Mouse (Mus musculus): ENCODE data around the gene Pygl. TPM values are rescaled to one million over a fixed set of nuclear protein-coding genes. Genes with fewer than 3 reads are reported as not detected.
"Not testable (repeated sequence)": the region's sequence is repeated elsewhere in the genome, so short reads cannot be mapped to it uniquely, and the experiment has no call there.

The Pygl gene
- total RNA-seq, 2 experiments from 2014 or later: 2.9 to 4.4 TPM

GRCm38 (mm10) chr12:70184173-70184783, 47.0 kb downstream of the Pygl start:
- intact Hi-C loops (cut with DNase I): no loop called here
- DNase-seq (ENCODE audit: extremely low spot score in 1 of 2, low spot score in 2 of 2): no peak

GRCm38 (mm10) chr12:70183507-70183906, 47.8 kb downstream of the Pygl start:
- intact Hi-C loops (cut with DNase I); DNase-seq (ENCODE audit: extremely low spot score in 1 of 2, low spot score in 2 of 2): not testable (repeated sequence)

GRCm38 (mm10) chr12:70169969-70170368, 61.3 kb downstream of the Pygl start:
- DNase-seq (ENCODE audit: extremely low spot score in 1 of 2, low spot score in 2 of 2): no peak
- intact Hi-C loops (cut with DNase I): no loop called here

GRCm38 (mm10) chr12:70167950-70168349, 63.3 kb downstream of the Pygl start:
- intact Hi-C loops (cut with DNase I): no loop called here
- DNase-seq (ENCODE audit: extremely low spot score in 1 of 2, low spot score in 2 of 2): no peak

- intact Hi-C loops (cut with DNase I): no loop called here
- no peak for DNase-seq (ENCODE audit: extremely low spot score in 1 of 2, low spot score in 2 of 2)
Measured at GRCm38 (mm10) chr12:70164741-70165140, 66.5 kb downstream of the Pygl start.

GRCm38 (mm10) chr12:70161057-70161456, 70.2 kb downstream of the Pygl start:
- no peak for DNase-seq (ENCODE audit: extremely low spot score in 1 of 2, low spot score in 2 of 2)
- intact Hi-C loops (cut with DNase I): no loop called here

GRCm38 (mm10) chr12:70157292-70158066, 73.8 kb downstream of the Pygl start:
- DNase-seq (ENCODE audit: extremely low spot score in 1 of 2, low spot score in 2 of 2): no peak
- intact Hi-C loops (cut with DNase I): no loop called here

- intact Hi-C loops (cut with DNase I): no loop called here
- no peak for DNase-seq (ENCODE audit: extremely low spot score in 1 of 2, low spot score in 2 of 2)
Measured at GRCm38 (mm10) chr12:70156222-70156621, 75.1 kb downstream of the Pygl start.

GRCm38 (mm10) chr12:70153842-70154241, 77.4 kb downstream of the Pygl start, which contains the start of gene Abhd12b:
TSS of gene Abhd12b (plus strand) at chr12:70154142.
- DNase-seq (ENCODE audit: extremely low spot score in 1 of 2, low spot score in 2 of 2): no peak
- intact Hi-C loops (cut with DNase I): no loop called here

- intact Hi-C loops (cut with DNase I): loop anchor here (5.0 to 10.0 kb wide), 3 partner anchors 36 to 164 kb away; partner anchors contain the start of genes Nin and Sav1
- DNase-seq (ENCODE audit: extremely low spot score in 1 of 2, low spot score in 2 of 2): peak in 1 of 2 experiments; percentile 47
Measured at GRCm38 (mm10) chr12:70148631-70149265, 82.5 kb downstream of the Pygl start.

- intact Hi-C loops (cut with DNase I): loop anchor here (5.0 to 10.0 kb wide), 3 partner anchors 36 to 163 kb away; partner anchors contain the start of genes Nin and Sav1
Measured at GRCm38 (mm10) chr12:70147986-70148630, 83.2 kb downstream of the Pygl start.

GRCm38 (mm10) chr12:70145586-70145985, 85.7 kb downstream of the Pygl start:
- intact Hi-C loops (cut with DNase I): loop anchor here (5.0 to 10.0 kb wide), 3 partner anchors 33 to 161 kb away; partner anchors contain the start of genes Nin and Sav1
- no peak for DNase-seq (ENCODE audit: extremely low spot score in 1 of 2, low spot score in 2 of 2)

More at GRCm38 (mm10) chr12:70147986-70148630, 83.2 kb downstream of the Pygl start:
- DNase-seq (ENCODE audit: extremely low spot score in 1 of 2, low spot score in 2 of 2): peak in 1 of 2 experiments; percentile 56

GRCm38 (mm10) chr12:70144637-70145448, 86.4 kb downstream of the Pygl start:
- DNase-seq (ENCODE audit: extremely low spot score in 1 of 2, low spot score in 2 of 2): peak in 1 of 2 experiments; percentile 54
- intact Hi-C loops (cut with DNase I): loop anchor here (5.0 to 10.0 kb wide), 3 partner anchors 33 to 160 kb away; partner anchors contain the start of genes Nin and Sav1

GRCm38 (mm10) chr12:70144106-70144587, 87.1 kb downstream of the Pygl start:
- DNase-seq (ENCODE audit: extremely low spot score in 1 of 2, low spot score in 2 of 2): not testable (repeated sequence)
- intact Hi-C loops (cut with DNase I): loop anchor here (10.0 kb wide), 1 partner anchor 159 kb away; the partner anchor contains the start of gene Sav1

- intact Hi-C loops (cut with DNase I): loop anchor here (10.0 kb wide), 1 partner anchor 156 kb away; the partner anchor contains the start of gene Sav1
- DNase-seq (ENCODE audit: extremely low spot score in 1 of 2, low spot score in 2 of 2): no peak
Measured at GRCm38 (mm10) chr12:70140993-70141576, 90.2 kb downstream of the Pygl start.

Measured in left cerebral cortex, postnatal 10 days (tissue).